Mouse (Mus musculus): ENCODE results near the gene Lhpp.
A peak's percentile ranks its signal among the peaks of the same experiment; 100 is the strongest.

Lhpp gene

DNA sequence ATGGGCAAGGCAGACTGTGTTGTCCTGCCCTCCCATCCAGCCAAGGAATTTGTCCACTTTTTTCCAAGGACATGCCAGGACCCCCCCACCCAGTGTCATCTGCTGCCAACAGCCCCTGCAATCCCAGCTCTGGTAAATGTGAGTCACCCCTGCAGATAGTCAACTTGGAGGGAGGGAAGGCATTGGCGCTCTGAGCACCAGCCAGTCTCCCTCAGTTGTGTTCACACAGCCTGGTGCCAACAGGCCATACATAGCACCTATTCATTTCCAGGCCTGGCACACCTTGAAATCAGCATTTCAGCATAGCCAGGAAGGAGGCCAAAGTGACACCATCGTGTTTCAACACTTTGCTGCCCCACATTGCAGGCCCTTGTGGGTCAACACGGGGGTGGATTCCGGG, 73.5 kb downstream of the Lhpp start:
- DNase-seq: no peak

DNA sequence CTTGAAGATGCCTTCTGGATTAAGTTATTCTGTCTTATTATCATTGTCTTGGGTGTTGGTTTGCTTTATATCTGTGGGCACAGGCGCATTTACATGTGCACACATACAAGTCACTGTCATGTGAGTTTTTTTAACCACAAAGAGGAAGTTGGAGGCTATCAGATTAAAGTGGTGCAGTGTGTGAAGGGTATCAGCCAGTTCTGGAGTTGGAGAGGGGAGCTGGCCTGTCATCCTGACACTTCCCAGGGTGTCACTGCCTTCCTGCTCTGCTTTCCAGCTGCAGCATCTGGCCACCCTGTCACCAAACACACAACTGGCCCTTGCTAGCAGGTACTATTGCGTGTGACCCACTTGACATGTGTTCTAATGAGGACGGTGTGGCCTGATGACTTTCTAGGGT, 76.1 kb downstream of the Lhpp start:
- no peak for DNase-seq

DNA sequence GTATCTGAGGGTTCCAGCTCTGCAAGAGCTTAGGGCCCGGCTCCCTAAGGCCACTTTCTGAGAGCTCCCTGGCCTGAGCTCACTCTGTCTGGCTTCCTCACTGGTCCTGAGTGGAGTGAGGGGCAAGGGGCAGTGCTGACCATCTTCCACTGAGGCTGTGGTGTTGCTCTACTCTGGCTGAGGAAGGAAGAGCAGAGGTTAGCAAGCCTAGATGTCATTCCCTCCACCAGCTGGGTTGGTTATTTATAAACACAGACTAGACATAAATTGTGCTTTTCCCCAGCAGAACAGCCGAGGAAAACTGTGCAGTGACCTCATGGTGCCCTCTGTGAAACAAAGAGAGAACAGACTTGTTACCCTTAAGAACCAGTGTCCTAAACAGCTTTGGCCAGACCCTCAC, 77.5 kb downstream of the Lhpp start:
- no peak for DNase-seq

DNA sequence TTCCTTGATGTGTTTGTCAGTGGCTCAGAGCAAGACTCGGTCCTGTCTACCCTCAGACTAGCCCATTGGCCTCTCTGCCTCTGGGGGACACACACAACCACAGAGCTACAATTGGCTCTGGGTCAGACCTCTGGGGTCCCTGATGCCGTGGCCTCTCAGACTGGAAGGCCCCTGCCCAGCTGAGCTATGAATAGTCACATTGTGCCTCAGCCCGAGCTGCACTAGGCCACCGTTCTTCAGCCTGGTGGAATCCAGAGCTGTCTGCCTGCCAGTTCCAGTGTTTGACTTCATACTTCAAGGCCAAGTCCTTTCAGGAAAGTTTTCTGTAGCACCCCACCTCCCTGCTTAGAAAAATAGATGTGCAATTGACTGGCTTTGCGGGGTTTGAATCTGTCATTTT, 78.3 kb downstream of the Lhpp start:
- no peak for DNase-seq

DNA sequence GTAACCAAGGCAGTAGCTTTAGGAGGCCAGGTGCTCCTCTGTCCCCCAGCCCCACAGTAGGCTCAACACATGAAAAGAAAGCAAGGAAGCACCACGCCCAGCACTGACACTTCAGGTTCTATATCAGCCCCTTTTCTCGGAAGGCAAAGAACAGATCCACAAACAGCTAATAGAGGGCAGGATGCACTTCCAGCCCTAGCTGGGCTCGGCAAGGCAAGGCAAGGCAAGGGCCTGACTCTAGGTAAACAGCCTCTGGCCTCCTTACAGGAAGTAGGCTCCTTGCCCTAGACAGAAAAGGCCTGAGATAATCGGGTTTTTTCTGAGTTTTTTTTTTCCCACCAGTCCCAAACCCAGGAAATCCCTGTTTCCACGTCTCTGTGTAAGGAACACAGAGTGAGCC, 79.3 kb downstream of the Lhpp start:
- DNase-seq: no peak

DNA sequence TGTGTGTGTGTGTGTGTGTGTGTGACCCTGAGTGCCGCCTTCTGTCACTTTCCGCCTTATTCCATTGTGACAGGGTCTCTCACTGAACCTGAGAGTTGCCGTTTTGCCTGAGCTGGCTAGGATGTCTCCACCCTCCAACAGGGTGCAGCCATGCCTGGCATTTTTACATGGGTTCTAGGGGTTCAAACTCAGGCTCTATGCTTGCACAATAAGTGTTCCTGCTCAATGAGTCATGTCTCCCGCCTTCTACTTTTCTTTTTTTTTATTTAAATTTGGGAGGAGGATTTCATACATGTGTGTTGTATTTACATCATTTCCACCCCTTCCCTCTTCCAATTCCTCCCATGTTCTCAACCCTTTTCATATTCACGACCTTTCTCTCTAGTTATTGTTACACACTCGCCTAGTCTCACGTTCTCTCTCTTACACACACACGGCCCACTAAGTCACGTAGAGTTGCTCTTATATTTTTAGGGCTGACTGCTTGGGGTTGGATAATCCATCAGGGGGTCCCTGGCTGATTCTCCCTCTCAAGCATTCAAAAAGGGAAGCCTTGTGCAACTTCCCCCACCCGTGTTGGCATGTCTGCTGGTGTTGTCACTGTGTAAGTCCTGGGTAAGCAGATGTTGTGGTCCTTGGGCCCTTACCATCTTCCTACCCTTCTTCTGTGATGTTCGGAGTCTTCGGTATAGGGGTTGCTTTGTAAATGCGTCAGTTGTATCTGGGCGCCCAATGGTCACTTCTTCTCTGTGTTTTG, 80.5 kb downstream of the Lhpp start:
- DNase-seq: no peak

DNA sequence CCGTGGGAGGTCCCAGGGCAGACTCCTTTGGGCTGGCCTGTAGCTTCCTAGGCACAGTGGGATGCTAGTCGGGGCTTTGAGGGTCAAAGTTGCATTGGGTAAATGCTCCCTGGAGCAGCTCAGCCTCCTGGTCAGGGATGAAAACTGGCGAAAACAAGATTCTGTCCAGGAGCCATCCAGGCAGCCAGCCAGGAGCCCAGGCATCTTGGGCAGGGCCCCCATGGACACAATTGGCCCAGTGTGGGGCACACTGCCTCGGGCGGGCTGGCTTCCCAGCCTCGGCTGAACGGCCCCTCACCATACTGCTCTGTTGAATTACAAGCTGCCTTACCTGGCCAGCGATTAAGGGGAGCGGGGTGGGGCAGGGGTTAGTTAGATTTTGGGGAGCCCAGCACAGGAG, 82.3 kb downstream of the Lhpp start:
- DNase-seq: peak; percentile 62 to 74

DNA sequence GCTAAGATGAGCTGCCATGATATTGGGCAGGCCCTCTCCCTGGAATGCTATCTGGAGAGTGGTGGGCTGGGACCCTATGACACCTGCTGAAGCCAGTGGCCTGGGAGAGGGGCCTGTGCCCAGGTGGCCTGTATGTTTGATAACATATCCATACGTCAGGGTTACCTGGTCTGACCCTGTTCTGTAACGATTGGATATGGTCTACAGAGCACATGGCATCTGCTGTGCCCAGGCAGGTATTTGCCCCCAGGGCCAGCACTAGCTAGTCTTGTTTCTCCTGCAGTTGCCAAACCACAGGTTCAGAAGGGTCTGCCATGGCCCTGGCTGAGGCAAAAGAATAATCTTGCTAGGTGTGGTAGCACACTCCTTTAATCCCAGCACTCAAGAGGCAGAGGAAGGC, 83.1 kb downstream of the Lhpp start:
- peak; percentile 68 to 85 for DNase-seq

DNA sequence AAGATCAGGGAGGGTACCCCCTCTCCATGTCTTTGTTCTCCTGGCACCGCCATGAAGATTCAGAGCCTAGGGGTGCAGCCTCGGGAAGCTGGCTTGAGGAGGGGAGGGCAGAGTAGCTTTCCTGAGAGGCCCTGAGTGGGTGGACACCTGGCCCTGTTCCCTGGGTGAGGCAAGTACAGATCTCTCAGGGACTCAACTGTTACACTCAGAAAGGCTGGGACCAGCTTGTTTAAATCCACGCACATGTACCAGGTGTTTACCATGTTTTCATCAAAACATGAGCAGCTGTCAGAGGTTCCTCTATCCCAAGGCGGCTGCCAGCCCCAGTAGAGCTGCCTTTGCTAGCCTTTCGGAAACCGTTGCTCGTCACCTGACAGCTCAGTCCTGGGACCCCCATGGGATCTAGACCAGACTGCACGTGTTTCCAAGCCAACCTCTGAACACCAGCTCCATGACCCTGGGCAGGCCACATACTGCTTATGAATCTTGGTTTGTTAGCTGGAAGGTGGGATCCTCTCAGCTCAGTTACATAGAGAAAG, 86.9 kb downstream of the Lhpp start:
- no peak for DNase-seq

DNA sequence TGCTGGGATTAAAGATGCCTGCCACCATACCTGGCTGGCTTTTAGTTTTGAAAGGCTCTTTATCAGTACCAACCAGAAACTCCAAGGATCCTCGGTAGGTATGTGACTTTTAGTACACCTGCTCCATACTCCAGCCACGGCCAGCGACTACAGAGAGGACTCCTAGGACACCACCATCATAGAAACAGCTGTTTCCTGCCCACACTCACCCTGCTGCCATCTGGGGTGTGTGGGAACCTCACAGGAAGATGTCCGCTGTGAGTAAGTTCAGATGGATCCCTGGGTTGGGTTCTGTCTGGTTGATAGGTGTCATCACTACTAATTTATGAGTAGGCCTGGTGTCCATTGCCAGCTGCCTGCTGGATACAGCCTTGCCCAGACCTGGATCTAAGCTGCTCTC, 88.3 kb downstream of the Lhpp start:
- DNase-seq: no peak

DNA sequence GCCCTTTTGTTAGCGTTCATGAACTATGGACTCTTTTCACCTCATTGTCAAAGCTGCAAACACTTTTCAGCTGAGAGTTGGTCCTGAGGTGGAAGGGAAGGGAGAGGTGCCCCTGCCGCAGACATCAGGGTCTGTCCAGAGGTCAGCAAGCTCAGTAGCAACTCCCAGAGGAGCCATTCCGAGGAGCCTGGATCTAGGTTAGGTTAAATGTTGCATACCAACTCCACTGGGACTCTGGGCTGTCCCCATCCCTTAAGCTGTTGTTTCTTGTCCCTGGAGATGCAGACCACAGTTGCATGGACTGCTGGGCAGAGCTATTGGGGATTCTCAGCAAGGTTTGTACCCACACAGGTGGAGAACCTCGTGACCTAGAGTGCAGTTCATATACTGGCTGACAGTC, 88.7 kb downstream of the Lhpp start:
- DNase-seq: no peak

DNA sequence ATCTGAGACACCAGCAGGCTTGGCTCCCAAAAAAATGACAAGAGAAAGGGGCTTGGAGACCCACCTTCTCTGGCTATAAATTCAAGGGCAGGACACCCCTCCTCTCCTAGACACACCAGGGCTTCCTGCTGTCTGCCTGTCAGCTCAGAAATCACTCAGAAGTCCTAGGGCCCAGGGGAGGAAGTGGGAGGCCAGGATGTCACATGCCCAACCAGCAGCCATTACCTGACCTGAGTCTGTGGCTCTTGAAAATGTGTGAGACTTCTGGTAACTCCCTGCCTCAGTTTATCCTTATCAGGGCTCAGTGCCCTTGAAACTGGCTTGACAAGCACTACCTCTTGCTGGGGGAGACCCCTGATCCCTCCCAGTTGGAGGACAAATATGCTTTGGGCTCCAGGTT, 89.2 kb downstream of the Lhpp start:
- DNase-seq: no peak

DNA sequence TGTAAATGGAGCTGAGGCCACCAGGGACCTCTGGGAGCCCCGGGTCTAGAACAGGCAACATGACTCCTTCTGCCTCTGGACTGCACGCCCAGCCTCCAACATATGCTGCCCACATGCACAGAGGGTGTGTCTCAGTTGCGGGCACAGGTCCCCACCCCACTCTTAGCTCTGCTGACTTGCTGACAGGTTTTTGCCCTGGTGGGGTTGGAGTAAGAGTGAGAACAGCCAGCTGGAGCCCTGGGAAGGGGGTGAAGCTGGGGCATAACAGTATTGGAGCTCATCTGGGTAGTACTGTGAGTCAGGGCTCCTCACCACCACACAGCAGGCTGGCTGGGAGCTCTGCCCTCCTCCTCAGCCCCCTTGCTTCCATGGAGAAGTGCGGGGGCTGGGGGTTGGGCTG, 89.7 kb downstream of the Lhpp start:
- DNase-seq: no peak

DNA sequence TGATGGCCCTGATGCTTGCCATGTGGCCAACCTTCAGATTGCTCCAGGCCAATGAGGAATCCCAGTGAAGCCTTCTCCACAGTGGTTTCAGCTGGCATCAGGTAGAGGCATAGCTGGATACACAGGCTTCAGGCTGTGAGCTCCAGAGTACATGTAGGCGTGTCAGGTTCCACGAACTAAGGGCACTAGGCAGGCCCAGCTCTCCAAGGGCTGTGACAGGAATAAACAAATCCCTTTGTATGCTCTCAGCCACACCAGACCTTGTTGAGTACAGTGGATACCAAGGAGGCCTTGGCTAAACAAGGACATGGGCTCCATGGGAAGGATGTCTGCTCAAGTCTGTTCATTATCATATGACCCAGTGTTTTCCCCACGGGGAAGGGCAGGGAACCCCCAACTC, 91.0 kb downstream of the Lhpp start:
- no peak for DNase-seq

DNA sequence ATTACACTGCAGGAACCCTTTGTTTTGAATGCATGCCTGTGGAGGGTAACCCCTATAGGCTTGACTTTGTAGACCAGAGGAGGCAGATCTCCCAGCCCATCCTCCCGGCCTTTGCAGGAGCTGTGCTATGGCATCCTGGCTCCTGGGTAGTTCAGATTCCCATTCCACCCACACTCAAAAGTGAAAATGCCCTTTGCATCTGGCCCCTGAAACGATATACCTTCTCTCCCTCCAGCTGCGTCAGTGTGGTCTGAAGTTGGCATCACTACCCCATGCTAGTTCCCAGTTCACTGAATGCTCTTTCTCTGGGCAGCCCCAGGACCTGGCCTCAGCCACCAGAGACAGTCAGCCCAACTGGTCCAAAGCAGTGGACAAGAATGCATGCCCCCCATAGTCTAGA, 91.6 kb downstream of the Lhpp start:
- DNase-seq: no peak

DNA sequence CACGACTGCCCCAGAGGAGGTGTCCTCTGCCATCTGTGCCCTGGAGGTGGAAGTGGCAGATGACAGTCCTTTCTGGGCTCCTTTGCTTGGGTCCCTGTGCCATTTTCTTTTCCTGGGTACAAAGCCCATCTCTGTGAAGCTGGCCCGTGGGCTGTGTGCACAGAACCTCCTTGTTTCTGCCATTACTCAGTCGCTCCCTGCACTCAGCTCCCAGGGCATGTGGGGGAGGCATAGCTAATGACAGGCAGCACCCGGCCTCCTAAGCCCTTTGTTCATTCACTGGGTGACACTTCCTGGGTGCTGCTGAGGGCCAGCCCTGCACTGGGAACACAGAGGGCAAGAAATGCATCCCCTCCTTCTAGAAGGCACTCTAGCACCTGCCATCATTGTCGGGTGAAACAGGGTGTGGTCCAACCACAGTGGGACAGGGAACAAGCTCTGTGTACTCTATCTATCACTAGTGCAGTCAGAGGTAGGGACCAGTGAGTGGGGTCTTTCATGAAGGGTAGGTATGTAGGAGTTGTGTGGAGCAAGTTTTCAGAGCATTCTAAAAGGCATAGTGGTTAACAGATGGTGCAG, 92.1 kb downstream of the Lhpp start:
- no peak for DNase-seq

DNA sequence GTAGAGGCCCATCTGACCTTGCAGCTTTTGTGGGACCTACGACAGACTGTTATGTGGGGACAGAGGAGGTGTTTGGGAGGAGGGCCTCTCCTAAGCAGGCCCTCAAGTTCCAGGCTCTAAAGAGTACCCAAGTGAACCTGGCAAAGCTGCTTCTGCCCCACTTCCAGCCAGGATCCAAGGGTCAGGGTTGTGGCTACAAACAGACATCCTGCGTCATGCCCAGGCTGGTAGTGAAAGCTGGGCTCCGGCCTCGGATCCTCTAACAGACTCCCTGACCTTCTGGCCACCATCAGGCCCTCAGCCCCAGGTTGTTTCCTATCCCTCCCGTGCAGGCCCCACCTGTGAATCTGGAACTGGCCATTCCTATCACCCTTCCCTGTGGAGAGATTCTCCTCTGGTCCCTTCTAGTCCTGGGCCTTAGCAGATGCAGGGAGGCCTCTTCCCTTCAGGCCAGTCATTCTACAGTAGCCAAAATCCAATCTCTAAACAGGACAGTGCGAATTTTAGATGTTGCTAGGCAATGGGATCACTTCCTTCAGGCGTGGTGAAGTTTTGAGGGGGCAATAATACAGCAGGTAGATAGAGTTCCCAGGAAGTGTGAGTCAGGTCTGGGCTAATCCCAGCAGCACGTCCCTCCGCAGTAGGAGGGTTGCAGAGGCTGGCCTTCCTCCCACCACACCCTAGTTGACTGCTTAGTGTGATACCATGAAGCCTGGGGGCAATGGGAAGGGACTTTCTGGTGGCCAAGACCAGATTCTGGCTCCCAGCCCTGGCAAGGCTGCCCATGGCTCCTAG, 93.3 kb downstream of the Lhpp start:
- no peak for DNase-seq

DNA sequence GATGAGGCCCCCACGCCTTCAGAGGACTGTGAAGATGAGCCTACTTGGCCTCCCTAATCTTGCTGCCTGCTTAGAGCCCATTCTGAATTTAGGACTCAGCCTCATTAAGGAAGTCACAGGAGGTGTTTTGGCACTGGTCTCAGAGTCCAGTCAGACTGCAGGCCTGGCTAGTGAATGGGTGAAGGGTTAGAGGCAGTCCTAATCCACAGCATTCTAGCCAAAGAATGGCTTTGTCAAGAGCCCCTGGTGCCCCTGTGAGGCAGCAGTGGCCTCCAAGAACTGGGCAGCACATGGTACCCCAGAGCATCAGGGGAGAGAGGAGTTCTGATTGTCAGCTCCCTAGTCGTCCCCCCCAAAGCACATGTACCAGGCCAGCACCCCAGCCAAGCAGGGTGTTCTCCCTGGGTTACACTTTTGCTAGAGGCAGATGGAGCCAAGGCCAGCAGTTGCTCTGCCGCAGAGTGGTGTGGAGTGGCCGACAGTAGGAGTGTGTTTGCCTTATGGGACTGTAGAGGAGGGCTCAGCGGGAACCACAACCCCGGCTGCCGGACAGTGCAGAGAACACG, 94.0 kb downstream of the Lhpp start:
- no peak for DNase-seq

DNA sequence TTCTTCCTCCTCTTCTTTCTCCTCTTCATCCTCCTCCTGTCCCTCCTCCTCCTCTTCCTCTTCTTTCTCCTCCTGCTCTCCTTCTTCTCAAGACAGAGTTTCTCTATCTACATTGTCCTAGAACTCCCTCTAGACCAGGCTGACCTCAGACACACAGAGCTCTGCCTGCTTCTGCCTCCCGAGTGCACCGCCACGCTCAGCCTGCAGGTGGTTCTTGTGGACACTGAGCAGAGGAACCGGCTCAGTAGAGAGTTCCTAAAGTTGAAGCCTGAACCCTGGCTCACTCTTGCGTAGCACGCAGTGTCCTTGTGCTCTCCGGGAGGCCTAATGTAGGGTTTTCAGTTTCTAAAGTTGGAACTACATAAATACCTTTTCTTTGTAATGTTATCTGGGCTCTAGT, 94.7 kb downstream of the Lhpp start:
- peak in 1 of 2 experiments; percentile 56 for DNase-seq

DNA sequence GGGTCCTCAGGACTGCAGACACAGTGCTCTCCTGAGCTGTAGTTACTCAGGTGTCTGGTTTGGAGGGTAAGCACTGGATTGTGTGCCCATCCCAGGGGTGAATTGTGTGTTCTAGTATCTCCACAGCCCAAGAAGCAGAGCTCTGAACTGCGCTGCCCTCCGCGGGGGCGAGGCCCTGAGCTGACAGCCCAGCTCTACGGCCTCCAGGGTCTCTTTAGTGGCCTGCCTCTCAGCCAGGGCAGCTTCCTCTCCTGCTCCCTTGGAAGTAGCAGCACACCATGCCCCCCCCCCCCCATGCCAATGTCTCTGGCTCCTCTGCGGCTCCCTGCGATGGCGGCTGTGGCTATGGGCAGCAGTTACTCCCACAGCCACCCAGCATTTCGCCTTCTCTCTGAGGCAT, 101.1 kb downstream of the Lhpp start:
- no peak for DNase-seq

DNA sequence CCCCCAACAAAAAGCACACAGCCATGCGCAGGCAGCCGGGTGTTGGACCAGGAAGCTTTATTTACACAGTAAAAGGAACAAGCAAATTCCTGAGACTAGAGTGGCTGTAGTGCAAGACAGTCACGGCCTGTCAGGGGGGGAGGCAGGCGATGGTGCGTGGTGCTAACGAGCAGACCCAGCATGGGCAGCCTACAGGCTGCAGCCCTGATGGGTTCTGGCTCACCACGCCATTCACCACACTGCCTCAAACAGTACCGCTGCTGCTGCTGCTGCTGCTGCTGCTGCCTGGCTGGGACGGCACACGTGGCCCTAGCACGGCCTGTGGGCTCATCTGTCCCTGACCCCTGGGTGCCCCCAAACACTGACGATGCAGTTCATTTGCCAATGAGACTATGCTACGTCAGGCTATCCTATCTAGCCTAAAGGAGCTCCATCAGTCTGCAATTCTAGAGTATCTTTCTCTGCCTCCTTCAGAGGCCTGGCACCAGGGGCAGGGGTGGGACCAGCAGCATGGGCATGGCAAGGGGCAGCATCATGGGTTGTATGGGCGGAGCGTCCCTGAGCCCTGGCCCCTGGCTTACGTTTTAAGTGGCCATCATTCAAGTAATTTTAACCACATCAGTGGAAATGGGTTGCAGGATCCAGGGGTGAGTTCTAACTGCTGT, 101.7 kb downstream of the Lhpp start:
- no peak for DNase-seq

DNA sequence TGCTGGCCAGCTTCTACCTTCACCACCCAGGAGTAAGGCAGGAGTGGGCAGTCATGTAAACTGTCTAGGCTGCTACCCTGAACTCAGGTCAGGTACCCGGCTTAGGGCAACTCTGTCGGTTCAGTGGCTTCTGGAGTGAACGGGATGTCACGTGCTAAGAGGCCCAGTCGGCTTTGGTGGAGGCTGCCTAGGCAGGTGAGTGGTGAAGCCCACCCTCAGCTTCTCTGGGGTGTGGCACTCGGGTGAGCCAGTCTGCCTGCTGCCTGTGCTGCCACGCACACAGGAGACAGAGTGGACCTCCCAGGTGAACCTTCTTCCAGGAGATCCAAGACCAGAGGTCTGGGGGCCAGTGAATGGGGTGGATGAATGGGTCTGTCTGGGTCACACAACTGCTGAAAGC, 102.5 kb downstream of the Lhpp start:
- no peak for DNase-seq

DNA sequence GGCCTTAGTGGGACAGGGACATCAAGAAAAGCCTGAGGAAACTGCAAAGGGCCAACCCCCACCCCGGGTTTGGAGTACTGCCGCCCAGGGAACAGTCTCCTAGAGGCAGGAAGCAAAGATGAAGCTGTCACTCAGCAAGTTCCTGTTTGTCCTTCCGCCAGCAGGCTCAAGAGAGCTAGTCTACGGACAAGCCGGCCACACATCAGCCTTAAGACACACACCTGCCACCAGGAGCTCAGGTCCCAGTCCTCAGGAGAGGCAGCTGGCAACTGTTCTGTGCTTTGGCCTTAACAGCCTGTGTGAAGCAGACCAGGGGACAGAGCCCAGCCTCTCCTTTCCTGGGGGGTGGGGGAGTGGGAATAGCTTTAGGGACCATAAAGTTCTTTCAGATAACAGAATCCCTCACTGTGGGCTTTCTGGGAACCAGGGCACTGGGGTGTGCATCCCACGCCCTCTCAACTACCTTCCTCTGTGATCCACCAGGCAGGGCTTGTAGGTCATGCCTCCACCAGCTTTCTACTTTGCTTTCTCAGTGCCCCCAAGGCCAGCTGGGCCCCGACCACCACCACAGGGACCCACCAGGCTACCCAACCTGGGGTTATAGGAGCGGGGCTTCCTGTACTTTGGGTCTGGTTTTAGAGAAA, 103.2 kb downstream of the Lhpp start:
- DNase-seq: peak; percentile 59 to 66

Measured in kidney, adult 8-10 months (tissue).